Mouse (Mus musculus) frontal cortex, adult 2 months (tissue): ENCODE measurements around the gene Telo2. TPM values are rescaled to one million over a fixed set of nuclear protein-coding genes. Genes with fewer than 3 reads are reported as not detected.
A peak's percentile ranks its signal among the peaks of the same experiment; 100 is the strongest.
"Not testable (repeated sequence)": the region's sequence is repeated elsewhere in the genome, so short reads cannot be mapped to it uniquely, and the experiment has no call there.

Experiments used
- DNase-seq, 2 experiments: peaks; one replicate each; pipeline ENCODE4 v3.0.0; 2022; ENCODE audit warnings: low spot score in 1 of 2; ENCODE audit errors: extremely low spot score in 1 of 2
- polyA plus RNA-seq: library from polyadenylated mRNA; depleted of rRNA; stranded (reverse); fragments of >200 nt; gene quantifications from 2 replicates; pipeline ENCODE4 v1.2.3, GENCODE M21; 2012; rRNA removed

Telo2 gene
- 19.0 and 27.2 TPM in 2 replicates for polyA plus RNA-seq

GRCm38 (mm10) chr17:25115664-25116432 lies at the start of gene Telo2:
TSS of gene Telo2 (minus strand) at chr17:25115967.
- peak; percentile 87 to 93 for DNase-seq

GRCm38 (mm10) chr17:25164770-25165169 lies 49.0 kb upstream of the Telo2 start:
- DNase-seq = no peak

- no peak for DNase-seq
These were observed 47.6 kb upstream of the Telo2 start for GRCm38 (mm10) chr17:25163387-25163786.

- no peak for DNase-seq
These were observed 46.4 kb upstream of the Telo2 start, which contains the start of gene Ccdc154 for GRCm38 (mm10) chr17:25162161-25162560. TSS of gene Ccdc154 (plus strand) at chr17:25162461.

GRCm38 (mm10) chr17:25139960-25140359 lies 24.2 kb upstream of the Telo2 start:
- DNase-seq = no peak

GRCm38 (mm10) chr17:25138803-25139202 lies 23.0 kb upstream of the Telo2 start:
- DNase-seq = no peak

GRCm38 (mm10) chr17:25135622-25136021 lies 19.9 kb upstream of the Telo2 start:
- DNase-seq = no peak

- peak; percentile 88 to 98 for DNase-seq
These were observed 17.5 kb upstream of the Telo2 start, which contains the start of gene Clcn7 for GRCm38 (mm10) chr17:25133275-25133698. TSS of gene Clcn7 (plus strand) at chr17:25133391.

- no peak for DNase-seq
These were observed 14.3 kb upstream of the Telo2 start for GRCm38 (mm10) chr17:25130060-25130459.

GRCm38 (mm10) chr17:25127681-25128080 lies 11.9 kb upstream of the Telo2 start:
- DNase-seq = no peak

GRCm38 (mm10) chr17:25127079-25127478 lies 11.3 kb upstream of the Telo2 start:
- peak in 1 of 2 experiments; percentile 21 for DNase-seq

GRCm38 (mm10) chr17:25125442-25126060 lies 9.8 kb upstream of the Telo2 start:
- DNase-seq = not testable (repeated sequence)

- no peak for DNase-seq
These were observed 8.2 kb upstream of the Telo2 start for GRCm38 (mm10) chr17:25123979-25124378.

GRCm38 (mm10) chr17:25120406-25120805 lies 4.6 kb upstream of the Telo2 start, which contains the start of gene Ptx4:
TSS of gene Ptx4 (plus strand) at chr17:25120760.
- DNase-seq = no peak

- DNase-seq = no peak
These were observed 1.5 kb upstream of the Telo2 start for GRCm38 (mm10) chr17:25117263-25117662.

GRCm38 (mm10) chr17:25114908-25115645 lies 690 bp downstream of the Telo2 start:
- no peak for DNase-seq

GRCm38 (mm10) chr17:25112423-25112810 lies 3.4 kb downstream of the Telo2 start:
- no peak for DNase-seq

- peak; percentile 52 to 58 for DNase-seq
These were observed 3.9 kb downstream of the Telo2 start for GRCm38 (mm10) chr17:25111739-25112422.

GRCm38 (mm10) chr17:25111220-25111619 lies 4.5 kb downstream of the Telo2 start:
- DNase-seq = no peak

GRCm38 (mm10) chr17:25110590-25110989 lies 5.2 kb downstream of the Telo2 start:
- no peak for DNase-seq
